Mouse (Mus musculus) kidney, embryonic 15.5 days (tissue): ENCODE measurements around the gene Nudt16l1. TPM values are rescaled to one million over a fixed set of nuclear protein-coding genes. Genes with fewer than 3 reads are reported as not detected.

Experiments
- ATAC-seq: fragments of 200-750 bp; cut with Nextera tagmentation; replicated peaks from 2 replicates; pipeline ENCODE4 v1.8.0; 2017; ENCODE audit warnings: moderate TSS enrichment; ENCODE audit not compliant: low FRiP score
- H3K27ac ChIP-seq: fragments of 300-500 bp; sonication (generic); 2 replicates; pipeline ENCODE4 v1.5.1; 2015; ENCODE audit warnings: mild to moderate bottlenecking, inconsistent platforms
- H3K27me3 ChIP-seq: fragments of 300-500 bp; sonication (generic); 2 replicates; pipeline ENCODE4 v1.6.1; 2015; ENCODE audit warnings: inconsistent platforms
- H3K36me3 ChIP-seq: fragments of 300-500 bp; sonication (generic); 2 replicates; pipeline ENCODE4 v1.6.1; 2015; ENCODE audit warnings: inconsistent platforms
- H3K4me1 ChIP-seq: fragments of 300-500 bp; sonication (generic); 2 replicates; pipeline ENCODE4 v1.6.1; 2015; ENCODE audit warnings: inconsistent platforms
- H3K4me2 ChIP-seq: fragments of 300-500 bp; sonication (generic); 2 replicates; pipeline ENCODE4 v1.6.1; 2015; ENCODE audit warnings: moderate library complexity, mild to moderate bottlenecking, inconsistent platforms
- H3K4me3 ChIP-seq: fragments of 300-500 bp; sonication (generic); replicated peaks from 2 replicates; pipeline ENCODE4 v1.5.1; 2015; ENCODE audit warnings: mild to moderate bottlenecking, inconsistent platforms
- H3K9ac ChIP-seq: fragments of 300-500 bp; sonication (generic); 2 replicates; pipeline ENCODE4 v1.6.1; 2015; ENCODE audit warnings: mild to moderate bottlenecking, inconsistent platforms
- H3K9me3 ChIP-seq: fragments of 300-500 bp; sonication (generic); replicated peaks from 2 replicates; pipeline ENCODE4 v1.6.1; 2016; ENCODE audit warnings: inconsistent platforms
- WGBS: fragments of 180-500 bp; shearing (Covaris S2); methylation state at CpG from one replicate; pipeline ENCODE4 v1.1.7; 2015; ENCODE audit warnings: mixed read lengths; 5-methylcytosine and 5-hydroxymethylcytosine counted together
- polyA plus RNA-seq: library from polyadenylated mRNA; unstranded; fragments of >200 nt; fragmentation: Nextera tagmentation; extraction: Ambion mirVana; gene quantifications from 2 replicates; pipeline ENCODE4 v1.2.1, GENCODE M21; 2015

The Nudt16l1 gene
- polyA plus RNA-seq, 1 experiment from 2014 or later, result 155 TPM

- peaks cover 31% of the 10 kb centered on the region for H3K36me3 ChIP-seq
- H3K27ac ChIP-seq, result no peak overlapping the region
- no peak for ATAC-seq
- H3K4me2 ChIP-seq, result no peak overlapping the region
- no peak overlapping the region for H3K9ac ChIP-seq
- 77% methylated on average over 3 of the region's 3 CpGs for WGBS
- H3K27me3 ChIP-seq, result no peaks in the 10 kb centered on the region
- peaks cover 25% of the 10 kb centered on the region for H3K4me1 ChIP-seq
- H3K4me3 ChIP-seq, result no peak overlapping the region
- H3K9me3 ChIP-seq, result no peaks in the 10 kb centered on the region
These were observed 33.7 kb upstream of the Nudt16l1 start for GRCm38 (mm10) chr16:4904878-4905277.

- Histone ChIP-seq H3K4me2 (no peak overlapping the region), H3K36me3 (peaks cover 37% of the 10 kb centered on the region), H3K27me3 (no peaks in the 10 kb centered on the region), H3K4me3 (no peak overlapping the region), H3K27ac (no peak overlapping the region), H3K9me3 (no peaks in the 10 kb centered on the region), H3K9ac (no peak overlapping the region), H3K4me1 (peaks cover 25% of the 10 kb centered on the region)
- 48% methylated on average over 1 of the region's 1 CpGs for WGBS
- ATAC-seq, result no peak
These were observed 33.0 kb upstream of the Nudt16l1 start for GRCm38 (mm10) chr16:4905591-4905990.

- Histone ChIP-seq H3K4me2 (no peak overlapping the region), H3K36me3 (peaks cover 42% of the 10 kb centered on the region), H3K4me3 (no peak overlapping the region), H3K4me1 (peaks cover 20% of the 10 kb centered on the region), H3K9me3 (no peaks in the 10 kb centered on the region), H3K9ac (no peak overlapping the region), H3K27me3 (no peaks in the 10 kb centered on the region), H3K27ac (no peak overlapping the region)
- ATAC-seq, result no peak
These were observed 32.0 kb upstream of the Nudt16l1 start for GRCm38 (mm10) chr16:4906559-4906958.

GRCm38 (mm10) chr16:4907386-4907785 lies 31.2 kb upstream of the Nudt16l1 start:
- no peak for ATAC-seq

GRCm38 (mm10) chr16:4907972-4908371 lies 30.6 kb upstream of the Nudt16l1 start:
- WGBS, result 62% methylated on average over 5 of the region's 5 CpGs
- Histone ChIP-seq H3K27ac (no peak overlapping the region), H3K27me3 (no peaks in the 10 kb centered on the region), H3K36me3 (peaks cover 56% of the 10 kb centered on the region), H3K4me1 (peaks cover 20% of the 10 kb centered on the region), H3K9me3 (no peaks in the 10 kb centered on the region), H3K4me2 (no peak overlapping the region), H3K9ac (no peak overlapping the region), H3K4me3 (no peak overlapping the region)
- no peak for ATAC-seq

More at GRCm38 (mm10) chr16:4907386-4907785, 31.2 kb upstream of the Nudt16l1 start:
- no peak overlapping the region for H3K27ac ChIP-seq
- no peaks in the 10 kb centered on the region for H3K9me3 ChIP-seq
- WGBS, result 79% methylated on average over 2 of the region's 2 CpGs
- no peak overlapping the region for H3K4me3 ChIP-seq
- H3K36me3 ChIP-seq, result peaks cover 50% of the 10 kb centered on the region
- H3K9ac ChIP-seq, result no peak overlapping the region
- H3K4me2 ChIP-seq, result no peak overlapping the region
- peaks cover 20% of the 10 kb centered on the region for H3K4me1 ChIP-seq
- H3K27me3 ChIP-seq, result no peaks in the 10 kb centered on the region

- Histone ChIP-seq H3K36me3 (peaks cover 64% of the 10 kb centered on the region), H3K9ac (no peak overlapping the region), H3K9me3 (no peaks in the 10 kb centered on the region), H3K27me3 (no peaks in the 10 kb centered on the region), H3K4me3 (no peak overlapping the region), H3K4me1 (peaks cover 20% of the 10 kb centered on the region), H3K4me2 (no peak overlapping the region), H3K27ac (no peak overlapping the region)
- WGBS, result 99% methylated on average over 2 of the region's 2 CpGs
- ATAC-seq, result no peak
These were observed 28.8 kb upstream of the Nudt16l1 start for GRCm38 (mm10) chr16:4909745-4910144.

- no peaks in the 10 kb centered on the region for H3K9me3 ChIP-seq
- H3K27me3 ChIP-seq, result no peaks in the 10 kb centered on the region
- no peak overlapping the region for H3K4me2 ChIP-seq
- no peak overlapping the region for H3K9ac ChIP-seq
- 98% methylated on average over 8 of the region's 8 CpGs for WGBS
- H3K4me1 ChIP-seq, result peaks cover 15% of the 10 kb centered on the region
- no peak overlapping the region for H3K27ac ChIP-seq
- ATAC-seq, result no peak
- peaks cover 71% of the 10 kb centered on the region for H3K36me3 ChIP-seq
- H3K4me3 ChIP-seq, result no peak overlapping the region
These were observed 27.8 kb upstream of the Nudt16l1 start for GRCm38 (mm10) chr16:4910758-4911157.

GRCm38 (mm10) chr16:4912074-4912648 lies 26.4 kb upstream of the Nudt16l1 start:
- WGBS, result 77% methylated on average over 10 of the region's 10 CpGs
- Histone ChIP-seq H3K4me3 (no peak overlapping the region), H3K4me2 (no peak overlapping the region), H3K27me3 (no peaks in the 10 kb centered on the region), H3K4me1 (peaks cover 15% of the 10 kb centered on the region), H3K27ac (peak overlapping the region; percentile 91), H3K36me3 (peaks cover 84% of the 10 kb centered on the region), H3K9me3 (no peaks in the 10 kb centered on the region), H3K9ac (no peak overlapping the region)
- ATAC-seq, result no peak

GRCm38 (mm10) chr16:4912907-4913782 lies 25.4 kb upstream of the Nudt16l1 start:
- Histone ChIP-seq H3K36me3 (peaks cover 76% of the 10 kb centered on the region), H3K4me3 (no peak overlapping the region), H3K9ac (no peak overlapping the region), H3K27me3 (no peaks in the 10 kb centered on the region), H3K9me3 (no peaks in the 10 kb centered on the region), H3K4me1 (peaks cover 15% of the 10 kb centered on the region), H3K27ac (peak overlapping the region; percentile 91), H3K4me2 (peak overlapping the region; percentile 10; the same call in 1 of the 2 replicates)
- 55% methylated on average over 11 of the region's 11 CpGs for WGBS
- ATAC-seq, result peak; percentile 38

- H3K27me3 ChIP-seq, result no peaks in the 10 kb centered on the region
- H3K4me1 ChIP-seq, result peaks cover 15% of the 10 kb centered on the region
- H3K4me2 ChIP-seq, result peak overlapping the region; percentile 10; the same call in 1 of the 2 replicates
- H3K4me3 ChIP-seq, result no peak overlapping the region
- no peak overlapping the region for H3K9ac ChIP-seq
- peak; percentile 75 for ATAC-seq
- peaks cover 75% of the 10 kb centered on the region for H3K36me3 ChIP-seq
- peak overlapping the region; percentile 91 for H3K27ac ChIP-seq
- WGBS, result 33% methylated on average over 12 of the region's 12 CpGs
- H3K9me3 ChIP-seq, result no peaks in the 10 kb centered on the region
These were observed 24.5 kb upstream of the Nudt16l1 start for GRCm38 (mm10) chr16:4913783-4914735.

- no peaks in the 10 kb centered on the region for H3K27me3 ChIP-seq
- H3K4me1 ChIP-seq, result peaks cover 15% of the 10 kb centered on the region
- WGBS, result 94% methylated on average over 3 of the region's 3 CpGs
- H3K27ac ChIP-seq, result no peak overlapping the region
- H3K36me3 ChIP-seq, result peaks cover 75% of the 10 kb centered on the region
- no peaks in the 10 kb centered on the region for H3K9me3 ChIP-seq
- ATAC-seq, result no peak
- no peak overlapping the region for H3K4me3 ChIP-seq
- no peak overlapping the region for H3K4me2 ChIP-seq
- no peak overlapping the region for H3K9ac ChIP-seq
These were observed 22.6 kb upstream of the Nudt16l1 start for GRCm38 (mm10) chr16:4915931-4916330.
